Mouse (Mus musculus): ENCODE results near the gene Ccdc96. TPM values are rescaled to one million over a fixed set of nuclear protein-coding genes. Genes with fewer than 3 reads are reported as not detected.

Ccdc96 gene
- total RNA-seq, 2 experiments from 2014 or later, result 1.0 to 1.2 TPM

DNA sequence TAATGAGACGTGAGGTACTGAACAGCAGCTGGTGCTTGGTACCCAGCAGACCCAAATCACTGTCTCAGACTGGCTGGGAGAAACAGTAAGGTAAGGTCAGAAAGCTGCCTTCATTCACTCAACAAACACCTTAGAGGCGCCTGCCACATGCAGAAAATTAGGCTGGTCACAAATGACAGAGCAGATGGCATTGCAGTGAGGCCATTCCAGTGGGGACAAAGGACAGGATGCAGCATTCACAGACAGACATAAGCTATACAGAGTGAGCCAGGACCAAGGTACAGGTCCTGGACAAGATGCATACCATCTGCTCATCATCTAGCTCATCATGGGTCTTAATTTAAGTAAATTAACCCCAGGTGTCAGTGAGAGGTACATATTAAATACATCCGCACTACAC lies 33.2 kb downstream of the Ccdc96 start:
- intact Hi-C loops (cut with DNase I), result no loop called here

DNA sequence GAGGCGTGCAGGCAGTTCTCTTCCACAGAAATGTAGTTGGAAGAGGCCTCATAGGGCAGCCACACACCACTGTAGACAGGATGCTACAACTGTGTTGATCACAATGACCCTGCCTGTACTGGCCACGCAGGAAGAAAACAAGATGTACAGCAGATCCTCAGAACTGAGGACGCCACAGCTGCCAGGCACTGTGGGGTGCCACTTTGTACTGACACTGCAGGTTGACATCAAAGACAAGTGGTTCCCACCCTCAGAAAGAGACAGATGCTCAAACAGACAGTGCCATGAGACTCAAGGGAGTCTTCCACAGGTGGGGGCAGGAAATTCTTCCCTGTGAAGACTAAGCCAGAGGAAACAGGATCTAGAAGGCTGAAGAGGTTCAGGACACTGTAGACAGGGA lies 35.4 kb downstream of the Ccdc96 start:
- intact Hi-C loops (cut with DNase I), result no loop called here
- no peak for DNase-seq (ENCODE audit: low spot score in 2 of 2)

More for the DNA sequence above, 33.2 kb downstream of the Ccdc96 start:
- DNase-seq (ENCODE audit: low spot score in 2 of 2), result no peak

DNA sequence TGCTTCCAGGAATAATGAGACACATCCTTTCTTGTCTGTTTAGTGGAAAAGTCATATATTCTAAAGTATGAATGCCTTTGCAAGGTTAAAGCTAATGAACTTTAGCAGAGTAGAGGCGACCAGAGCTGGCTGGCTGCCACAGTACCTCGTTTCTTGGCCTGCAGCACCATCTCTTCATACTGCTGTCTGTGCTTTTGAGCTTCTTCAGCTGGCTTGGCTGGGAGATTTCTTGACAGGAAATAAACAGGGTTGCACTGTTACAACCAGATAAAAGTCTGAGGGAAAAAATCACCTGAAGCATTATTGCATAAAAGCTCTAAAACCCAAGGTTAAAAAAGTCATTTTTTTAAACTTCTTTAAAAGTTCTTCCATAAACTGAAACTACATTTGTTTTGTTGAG lies 38.4 kb downstream of the Ccdc96 start:
- intact Hi-C loops (cut with DNase I), result no loop called here
- DNase-seq (ENCODE audit: low spot score in 2 of 2), result no peak

DNA sequence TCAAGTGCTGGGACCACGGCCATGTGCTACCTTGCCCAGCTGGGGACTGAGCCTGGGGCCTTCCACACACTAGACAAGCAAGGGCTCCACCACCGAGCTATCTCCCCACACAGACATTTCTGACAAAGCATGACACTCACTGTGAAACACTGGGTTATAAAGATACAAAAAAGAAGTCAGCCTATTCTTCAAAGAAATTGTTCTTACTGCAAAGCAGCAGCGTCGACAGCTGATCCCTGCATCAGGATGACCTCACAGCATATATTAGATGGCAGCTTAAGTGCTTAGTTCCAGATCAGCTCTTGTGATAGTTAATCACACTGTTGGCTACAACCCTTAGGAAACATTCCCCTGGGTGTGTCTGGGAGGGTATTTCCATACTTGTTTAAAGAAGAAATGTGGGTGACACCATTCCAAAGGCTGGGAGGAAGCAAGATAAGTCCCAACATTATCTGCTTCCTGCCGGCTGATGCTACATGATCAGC lies 38.9 kb downstream of the Ccdc96 start:
- intact Hi-C loops (cut with DNase I), result no loop called here
- no peak for DNase-seq (ENCODE audit: low spot score in 2 of 2)

DNA sequence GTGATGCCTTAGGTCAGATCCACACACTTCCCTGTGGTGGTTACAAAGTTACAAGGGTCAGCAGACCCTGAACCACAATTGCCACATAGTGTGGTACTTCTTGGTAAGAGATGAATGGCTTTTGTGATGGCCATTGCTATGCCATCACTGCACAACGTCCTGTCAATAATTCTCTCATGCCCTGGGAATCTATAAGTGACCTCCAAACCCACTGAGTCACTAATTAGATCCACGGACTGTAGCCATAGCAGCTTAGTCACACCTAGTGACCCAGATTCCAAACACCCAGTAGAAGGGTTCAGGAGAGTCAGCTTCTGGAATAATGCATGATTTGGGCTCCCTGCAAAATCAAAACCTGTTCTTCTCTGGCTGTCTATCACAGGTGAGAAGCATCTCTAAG lies 40.8 kb downstream of the Ccdc96 start:
- intact Hi-C loops (cut with DNase I), result no loop called here
- no peak for DNase-seq (ENCODE audit: low spot score in 2 of 2)

DNA sequence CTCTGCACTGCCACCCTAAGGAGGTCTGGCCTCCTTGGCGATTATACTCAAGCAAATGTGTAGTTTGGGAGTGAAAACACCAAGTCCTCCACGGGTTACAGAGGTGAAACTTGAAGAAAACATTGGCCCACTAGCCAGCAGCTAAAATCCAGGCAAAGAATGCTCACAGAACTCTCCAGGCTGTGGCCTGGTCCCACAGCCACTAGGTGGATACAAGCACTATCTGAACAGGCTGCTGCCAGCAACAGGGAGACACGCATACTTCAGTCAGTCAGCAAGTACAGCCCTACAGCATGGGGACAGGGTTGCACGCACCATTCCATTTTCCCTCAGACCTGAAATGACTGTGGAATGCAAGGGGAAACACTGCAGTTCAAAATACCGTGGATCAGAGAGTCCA lies 41.9 kb downstream of the Ccdc96 start:
- no peak for DNase-seq (ENCODE audit: low spot score in 2 of 2)
- intact Hi-C loops (cut with DNase I), result no loop called here

DNA sequence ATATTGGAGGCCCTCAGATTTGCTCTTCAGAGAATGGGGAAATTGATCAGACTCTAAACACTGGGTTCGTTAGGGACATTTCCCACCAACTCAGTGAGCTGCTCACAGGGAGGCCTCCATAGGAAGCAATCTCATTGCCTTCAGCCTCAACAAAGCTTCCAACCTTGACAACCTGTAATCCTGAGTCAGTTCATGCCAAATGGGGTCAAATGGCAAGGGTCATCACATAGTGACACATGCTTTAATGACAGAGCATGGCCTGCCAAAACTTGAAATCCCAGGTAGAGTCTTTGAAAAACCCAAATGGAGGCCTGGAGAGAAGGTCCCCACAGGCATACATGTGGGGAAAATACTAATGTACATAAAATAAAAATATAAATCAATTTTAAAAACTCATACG lies 42.5 kb downstream of the Ccdc96 start:
- no peak for DNase-seq (ENCODE audit: low spot score in 2 of 2)
- intact Hi-C loops (cut with DNase I), result no loop called here

DNA sequence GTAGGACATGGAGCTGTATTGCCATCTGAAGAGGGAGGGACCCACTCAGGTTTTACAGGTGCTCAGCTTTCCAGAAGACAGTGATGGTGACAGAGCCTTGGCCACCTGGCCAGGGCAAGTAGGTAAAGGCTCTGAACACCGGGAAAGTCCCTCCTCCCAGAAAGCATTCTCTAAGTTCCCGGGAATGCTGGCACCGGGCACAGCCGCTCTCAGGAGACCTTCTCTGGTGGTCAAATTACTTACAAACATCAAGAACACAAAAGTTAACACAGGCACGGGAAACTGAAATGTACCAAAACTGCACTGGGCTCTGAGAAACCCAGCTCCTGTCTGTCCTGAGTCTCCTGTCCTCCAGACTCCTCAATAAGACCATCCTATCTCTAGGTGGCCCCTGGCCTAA lies 45.3 kb downstream of the Ccdc96 start:
- no peak for DNase-seq (ENCODE audit: low spot score in 2 of 2)
- intact Hi-C loops (cut with DNase I), result loop anchor here (1.0 to 5.0 kb wide), 3 partner anchors 47 to 218 kb away; partner anchors contain the start of genes Bloc1s4, Ccdc96 and Tada2b

DNA sequence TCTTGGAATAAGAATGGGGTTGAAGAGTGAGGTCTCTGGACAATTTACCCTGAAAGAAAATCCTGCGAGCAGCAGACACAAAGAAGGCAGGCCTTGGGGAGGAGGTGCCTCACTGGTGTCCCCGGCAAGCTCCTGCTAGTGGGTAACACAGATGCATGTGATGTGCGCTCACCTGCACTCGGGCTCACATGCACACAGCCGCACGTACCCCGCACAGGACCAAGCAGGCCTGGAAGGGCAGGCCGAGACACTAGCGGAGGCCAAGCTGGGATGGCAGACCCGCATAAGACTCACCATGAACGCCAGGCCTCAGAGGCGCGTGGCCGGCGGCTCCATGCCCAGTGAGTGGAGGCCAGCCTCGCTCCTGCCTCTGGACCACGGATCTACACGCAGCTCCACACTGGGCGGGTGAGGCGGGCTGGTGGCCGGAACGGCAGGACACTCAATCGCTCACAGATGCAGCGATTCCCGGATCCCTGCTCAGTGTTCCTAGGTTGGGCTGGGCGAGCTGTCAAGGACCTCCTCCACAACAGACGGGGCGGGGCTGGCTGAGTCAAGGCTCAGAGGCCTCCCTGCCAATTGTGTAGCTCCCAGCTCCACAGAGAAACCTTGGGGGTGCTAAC lies 45.9 kb downstream of the Ccdc96 start:
- intact Hi-C loops (cut with DNase I), result loop anchor here (1.0 to 5.0 kb wide), 3 partner anchors 48 to 217 kb away; partner anchors contain the start of genes Bloc1s4, Ccdc96 and Tada2b
- peak; percentile 92 to 98 for DNase-seq (ENCODE audit: low spot score in 2 of 2)

DNA sequence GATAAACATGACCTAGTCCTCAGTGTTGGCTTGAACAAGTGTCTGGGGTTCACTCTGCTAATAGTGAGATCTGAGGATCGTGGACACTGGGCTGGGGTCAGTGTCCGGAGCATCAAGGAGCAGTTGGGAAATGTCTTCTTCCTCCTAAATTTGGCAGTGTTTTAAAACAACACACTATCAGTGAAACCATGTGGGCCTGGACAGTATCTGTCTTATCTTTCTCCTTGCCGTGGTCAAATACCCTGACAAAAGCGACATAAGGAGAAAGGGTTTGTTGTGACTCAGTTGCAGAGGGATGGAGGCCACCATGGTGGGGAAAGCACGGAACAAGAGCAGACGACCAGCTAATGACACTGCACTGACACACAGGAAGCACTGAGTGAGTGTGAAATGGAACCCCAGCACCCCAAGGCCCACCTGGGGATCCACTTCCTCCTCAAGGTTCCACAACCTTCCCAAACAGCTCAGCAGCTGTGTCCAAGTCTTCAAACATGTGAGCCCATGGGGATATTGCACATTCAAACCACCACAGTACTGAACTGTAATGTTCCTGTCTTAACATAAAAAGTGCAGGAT lies 50.2 kb downstream of the Ccdc96 start:
- intact Hi-C loops (cut with DNase I), result loop anchor here (5.0 kb wide), 2 partner anchors 52 to 213 kb away; partner anchors contain the start of genes Bloc1s4, Ccdc96 and Tada2b
- no peak for DNase-seq (ENCODE audit: low spot score in 2 of 2)

DNA sequence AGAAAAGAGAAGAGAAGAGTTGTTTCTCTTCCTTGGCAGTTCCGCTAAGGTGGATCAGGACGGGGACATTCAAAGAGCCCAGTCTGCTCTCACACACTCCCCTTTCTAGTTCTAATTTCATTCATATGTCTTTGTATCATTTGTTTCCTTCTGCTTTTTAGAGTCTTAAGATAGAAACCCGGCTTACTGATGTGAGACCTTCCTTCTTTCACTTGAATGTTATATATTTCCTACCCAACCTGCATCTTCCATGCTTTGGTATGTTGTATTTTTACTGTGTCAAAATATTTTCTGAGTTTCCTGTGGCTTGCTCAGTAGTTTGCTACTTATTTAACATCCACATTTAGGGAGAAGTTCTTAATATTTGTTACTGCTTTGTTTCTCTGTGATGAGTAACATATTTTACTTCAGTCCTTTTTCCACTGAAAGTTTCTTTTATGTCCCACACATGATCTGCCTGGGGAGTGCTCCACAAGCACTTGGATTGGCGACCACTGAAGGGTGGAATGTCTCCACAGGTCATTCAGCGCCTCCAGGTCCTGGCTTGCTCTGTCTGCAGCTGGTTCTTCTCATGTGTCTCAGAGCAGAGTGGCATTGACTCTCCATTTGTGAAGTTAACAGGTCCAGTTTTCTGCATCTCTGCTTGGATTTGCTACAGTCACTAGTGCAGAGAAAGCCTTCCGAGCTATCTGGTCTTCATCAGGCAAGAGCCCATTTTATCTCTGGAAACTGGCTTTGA lies 51.2 kb downstream of the Ccdc96 start:
- DNase-seq (ENCODE audit: low spot score in 2 of 2), result no peak
- intact Hi-C loops (cut with DNase I), result no loop called here

DNA sequence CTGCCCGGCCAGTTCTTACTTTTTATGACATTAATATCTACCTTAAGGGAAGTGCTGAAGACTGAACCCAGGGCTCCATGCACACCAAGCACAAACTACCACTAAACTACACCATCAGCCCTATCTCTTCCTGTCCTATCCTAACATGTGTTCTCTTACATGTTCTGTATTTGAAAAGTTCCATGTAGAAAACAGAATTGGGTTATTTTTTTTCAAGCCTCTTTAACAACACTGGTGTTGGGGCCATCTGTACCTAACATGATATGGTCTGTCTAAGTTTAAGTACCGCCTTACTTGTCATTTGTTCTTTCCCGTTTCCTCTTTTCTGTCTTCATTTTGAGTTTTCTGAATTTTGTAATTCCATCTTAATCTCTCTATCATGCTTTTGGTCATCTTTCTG lies 52.0 kb downstream of the Ccdc96 start:
- intact Hi-C loops (cut with DNase I), result no loop called here

More for the DNA sequence above, 52.0 kb downstream of the Ccdc96 start:
- no peak for DNase-seq (ENCODE audit: low spot score in 2 of 2)

Other genes starting within 250 kb of the Ccdc96 start
- gene Sorcs2, start 86.4 kb upstream of the Ccdc96 start, total RNA-seq (2021), result 10 to 100 TPM; 39.2 to 43.8 TPM
- gene Grpel1, start 19.6 kb upstream of the Ccdc96 start, total RNA-seq (2021), result 10 to 100 TPM; 20.7 to 22.7 TPM
- gene Tada2b, start 303 bp upstream of the Ccdc96 start, total RNA-seq (2021), result 10 to 100 TPM; 25.1 to 27.1 TPM
- gene Tbc1d14, start 108.7 kb downstream of the Ccdc96 start, total RNA-seq (2021), result 10 to 100 TPM; 74.1 to 78.7 TPM
- 10 to 100 TPM; 91.8 to 97.9 TPM for gene D5Ertd579e, start 211.4 kb downstream of the Ccdc96 start, total RNA-seq (2021)

All from left cerebral cortex, postnatal 25 days (tissue).